Mouse (Mus musculus): ENCODE measurements around the gene Tmem45a. TPM values are rescaled to one million over a fixed set of nuclear protein-coding genes. Genes with fewer than 3 reads are reported as not detected.

Gene Tmem45a
- total RNA-seq, 4 experiments from 2014 or later: 1.1 to 3.4 (median 2.4) TPM

- no peak for DNase-seq (ENCODE audit: low spot score)
Measured at GRCm38 (mm10) chr16:56795481-56796139, 90.4 kb downstream of the Tmem45a start, which contains the start of gene Adgrg7. Gene Adgrg7, minus strand, starts transcription at chr16:56795855.

- no peak for DNase-seq (ENCODE audit: low spot score)
Measured at GRCm38 (mm10) chr16:56794383-56795144, 91.4 kb downstream of the Tmem45a start.

- DNase-seq (ENCODE audit: low spot score): no peak
Measured at GRCm38 (mm10) chr16:56793778-56794177, 92.2 kb downstream of the Tmem45a start.

- no peak for DNase-seq (ENCODE audit: low spot score)
Measured at GRCm38 (mm10) chr16:56785943-56786342, 100.0 kb downstream of the Tmem45a start.

- peak; percentile 35 for DNase-seq (ENCODE audit: low spot score)
Measured at GRCm38 (mm10) chr16:56771163-56772105, 114.5 kb downstream of the Tmem45a start.

Other genes with a start within 250 kb of the Tmem45a start
- 10 to 100 TPM; 47.3 to 51.7 (median 50.1) TPM for gene Tfg, start 168.7 kb downstream of the Tmem45a start, total RNA-seq (2022)
- gene Adgrg7, start 90.3 kb downstream of the Tmem45a start, total RNA-seq (2022): under 1 TPM in 1 of 4 experiments, not detected in 3; 0.08 TPM
- not detected for gene Lnp1, start 41.9 kb upstream of the Tmem45a start, total RNA-seq (2022)
- gene Tmem45a2, start 185.2 kb upstream of the Tmem45a start, total RNA-seq (2022): not detected
- 10 to 100 TPM; 36.3 to 45.4 (median 41.1) TPM for gene Tomm70a, start 235.5 kb upstream of the Tmem45a start, total RNA-seq (2022)

Measured in heart, adult 8-10 months (tissue).